Mouse (Mus musculus) lung, embryonic 15.5 days (tissue): ENCODE data around the gene Stn1. TPM values are rescaled to one million over a fixed set of nuclear protein-coding genes. Genes with fewer than 3 reads are reported as not detected.
A peak's percentile ranks its signal among the peaks of the same experiment; 100 is the strongest.

ENCODE experiments used
- ATAC-seq: fragments of 200-750 bp; cut with Nextera tagmentation; 2 replicates; pipeline ENCODE4 v1.8.0; 2017; ENCODE audit warnings: moderate number of reproducible peaks, borderline replicate concordance; ENCODE audit not compliant: low FRiP score, low TSS enrichment; ENCODE audit errors: extremely low read depth
- H3K27ac ChIP-seq: fragments of 300-500 bp; sonication (generic); 2 replicates; pipeline ENCODE4 v1.5.1; 2015; ENCODE audit warnings: moderate library complexity, mild to moderate bottlenecking, inconsistent platforms
- H3K27me3 ChIP-seq: fragments of 300-500 bp; sonication (generic); 2 replicates; pipeline ENCODE4 v1.6.1; 2015; ENCODE audit warnings: inconsistent platforms
- H3K36me3 ChIP-seq: fragments of 300-500 bp; sonication (generic); 2 replicates; pipeline ENCODE4 v1.6.1; 2015; ENCODE audit warnings: inconsistent platforms
- H3K4me1 ChIP-seq: fragments of 300-500 bp; sonication (generic); 2 replicates; pipeline ENCODE4 v1.6.1; 2015; ENCODE audit warnings: inconsistent platforms
- H3K4me2 ChIP-seq: fragments of 300-500 bp; sonication (generic); 2 replicates; pipeline ENCODE4 v1.6.1; 2015; ENCODE audit warnings: inconsistent platforms, mild to moderate bottlenecking, moderate library complexity
- H3K4me3 ChIP-seq: fragments of 300-500 bp; sonication (generic); 2 replicates; pipeline ENCODE4 v1.5.1; 2015; ENCODE audit warnings: mild to moderate bottlenecking, inconsistent platforms
- H3K9ac ChIP-seq: fragments of 300-500 bp; sonication (generic); 2 replicates; pipeline ENCODE4 v1.6.1; 2015; ENCODE audit warnings: inconsistent platforms
- H3K9me3 ChIP-seq: fragments of 300-500 bp; sonication (generic); 2 replicates; pipeline ENCODE4 v1.6.1; 2016; ENCODE audit warnings: inconsistent platforms
- WGBS: fragments of 180-500 bp; shearing (Covaris S2); methylation state at CpG from one replicate; pipeline ENCODE4 v1.1.7; 2015; 5-methylcytosine and 5-hydroxymethylcytosine counted together
- polyA plus RNA-seq: library from polyadenylated mRNA; unstranded; fragments of >200 nt; fragmentation: Nextera tagmentation; extraction: Ambion mirVana; gene quantifications from 2 replicates; pipeline ENCODE4 v1.2.1, GENCODE M21; 2015

Stn1 gene
- polyA plus RNA-seq, 1 experiment from 2014 or later: 55.9 TPM

- Histone ChIP-seq H3K27me3 (no peaks in the 10 kb centered on the region), H3K27ac (no peak overlapping the region), H3K9ac (no peak overlapping the region), H3K4me3 (no peak overlapping the region), H3K9me3 (no peaks in the 10 kb centered on the region), H3K36me3 (no peaks in the 10 kb centered on the region), H3K4me1 (peaks cover 20% of the 10 kb centered on the region), H3K4me2 (peak overlapping the region; percentile 37)
- ATAC-seq: no peak; the same call in 1 of the 2 replicates
- 42% methylated on average over 13 of the region's 13 CpGs for WGBS
Observed at GRCm38 (mm10) chr19:47563715-47564114, 26.4 kb upstream of the Stn1 start.

- ATAC-seq: no peak
Observed at GRCm38 (mm10) chr19:47561996-47562441, 24.7 kb upstream of the Stn1 start.

GRCm38 (mm10) chr19:47560544-47561161 lies 23.3 kb upstream of the Stn1 start:
- Histone ChIP-seq H3K4me1 (peaks cover 20% of the 10 kb centered on the region), H3K9me3 (no peaks in the 10 kb centered on the region), H3K27me3 (no peaks in the 10 kb centered on the region), H3K4me3 (no peak overlapping the region), H3K36me3 (no peaks in the 10 kb centered on the region), H3K27ac (no peak overlapping the region), H3K9ac (no peak overlapping the region), H3K4me2 (no peak overlapping the region)
- 70% methylated on average over 12 of the region's 12 CpGs for WGBS
- ATAC-seq: no peak

More at GRCm38 (mm10) chr19:47561996-47562441, 24.7 kb upstream of the Stn1 start:
- peaks cover 20% of the 10 kb centered on the region for H3K4me1 ChIP-seq
- H3K36me3 ChIP-seq: no peaks in the 10 kb centered on the region
- 50% methylated on average over 5 of the region's 5 CpGs for WGBS
- no peak overlapping the region for H3K27ac ChIP-seq
- H3K9me3 ChIP-seq: no peaks in the 10 kb centered on the region
- H3K4me2 ChIP-seq: no peak overlapping the region
- no peak overlapping the region for H3K9ac ChIP-seq
- no peaks in the 10 kb centered on the region for H3K27me3 ChIP-seq
- H3K4me3 ChIP-seq: no peak overlapping the region

GRCm38 (mm10) chr19:47559751-47560512 lies 22.6 kb upstream of the Stn1 start:
- H3K4me2 ChIP-seq: no peak overlapping the region
- H3K4me1 ChIP-seq: peaks cover 20% of the 10 kb centered on the region
- no peak for ATAC-seq
- H3K27ac ChIP-seq: no peak overlapping the region
- no peaks in the 10 kb centered on the region for H3K36me3 ChIP-seq
- no peak overlapping the region for H3K9ac ChIP-seq
- H3K4me3 ChIP-seq: no peak overlapping the region
- WGBS: 43% methylated on average over 14 of the region's 14 CpGs
- H3K27me3 ChIP-seq: no peaks in the 10 kb centered on the region
- no peaks in the 10 kb centered on the region for H3K9me3 ChIP-seq

- Histone ChIP-seq H3K36me3 (no peaks in the 10 kb centered on the region), H3K27me3 (no peaks in the 10 kb centered on the region), H3K4me2 (no peak overlapping the region), H3K27ac (no peak overlapping the region), H3K9ac (no peak overlapping the region), H3K4me1 (peaks cover 20% of the 10 kb centered on the region), H3K4me3 (no peak overlapping the region), H3K9me3 (no peaks in the 10 kb centered on the region)
- 77% methylated on average over 5 of the region's 5 CpGs for WGBS
- no peak for ATAC-seq
Observed at GRCm38 (mm10) chr19:47559145-47559544, 21.8 kb upstream of the Stn1 start.

- Histone ChIP-seq H3K36me3 (no peaks in the 10 kb centered on the region), H3K27ac (no peak overlapping the region), H3K4me2 (no peak overlapping the region), H3K4me1 (no peaks in the 10 kb centered on the region), H3K9ac (no peak overlapping the region), H3K27me3 (no peaks in the 10 kb centered on the region), H3K9me3 (no peaks in the 10 kb centered on the region), H3K4me3 (no peak overlapping the region)
- no peak for ATAC-seq
- 83% methylated on average over 4 of the region's 4 CpGs for WGBS
Observed at GRCm38 (mm10) chr19:47549584-47549983, 12.3 kb upstream of the Stn1 start.

GRCm38 (mm10) chr19:47549174-47549573 lies 11.9 kb upstream of the Stn1 start:
- Histone ChIP-seq H3K4me1 (no peaks in the 10 kb centered on the region), H3K27ac (no peak overlapping the region), H3K9ac (no peak overlapping the region), H3K36me3 (no peaks in the 10 kb centered on the region), H3K27me3 (no peaks in the 10 kb centered on the region), H3K4me3 (no peak overlapping the region), H3K9me3 (no peaks in the 10 kb centered on the region), H3K4me2 (no peak overlapping the region)
- no peak for ATAC-seq
- WGBS: 81% methylated on average over 9 of the region's 9 CpGs

- no peak overlapping the region for H3K4me3 ChIP-seq
- no peaks in the 10 kb centered on the region for H3K36me3 ChIP-seq
- no peak overlapping the region for H3K9ac ChIP-seq
- H3K4me1 ChIP-seq: no peaks in the 10 kb centered on the region
- no peak overlapping the region for H3K27ac ChIP-seq
- H3K27me3 ChIP-seq: no peaks in the 10 kb centered on the region
- no peak overlapping the region for H3K4me2 ChIP-seq
- H3K9me3 ChIP-seq: no peaks in the 10 kb centered on the region
- 81% methylated on average over 11 of the region's 11 CpGs for WGBS
- ATAC-seq: no peak
Observed at GRCm38 (mm10) chr19:47548432-47549076, 11.2 kb upstream of the Stn1 start.

- Histone ChIP-seq H3K27ac (no peak overlapping the region), H3K4me3 (no peak overlapping the region), H3K9ac (no peak overlapping the region), H3K4me2 (no peak overlapping the region), H3K9me3 (no peaks in the 10 kb centered on the region), H3K4me1 (no peaks in the 10 kb centered on the region), H3K27me3 (no peaks in the 10 kb centered on the region), H3K36me3 (no peaks in the 10 kb centered on the region)
- no peak for ATAC-seq
Observed at GRCm38 (mm10) chr19:47545528-47545927, 8.2 kb upstream of the Stn1 start.

GRCm38 (mm10) chr19:47545055-47545454 lies 7.7 kb upstream of the Stn1 start:
- Histone ChIP-seq H3K27me3 (no peaks in the 10 kb centered on the region), H3K4me3 (no peak overlapping the region), H3K4me2 (no peak overlapping the region), H3K27ac (no peak overlapping the region), H3K4me1 (no peaks in the 10 kb centered on the region), H3K9ac (no peak overlapping the region), H3K36me3 (no peaks in the 10 kb centered on the region), H3K9me3 (no peaks in the 10 kb centered on the region)
- no peak for ATAC-seq
- 61% methylated on average over 3 of the region's 3 CpGs for WGBS

- H3K4me2 ChIP-seq: no peak overlapping the region
- WGBS: 68% methylated on average over 7 of the region's 7 CpGs
- H3K9ac ChIP-seq: no peak overlapping the region
- no peak overlapping the region for H3K4me3 ChIP-seq
- H3K9me3 ChIP-seq: no peaks in the 10 kb centered on the region
- H3K27me3 ChIP-seq: no peaks in the 10 kb centered on the region
- no peaks in the 10 kb centered on the region for H3K36me3 ChIP-seq
- H3K27ac ChIP-seq: no peak overlapping the region
- H3K4me1 ChIP-seq: peaks cover 18% of the 10 kb centered on the region
- no peak for ATAC-seq
Observed at GRCm38 (mm10) chr19:47542441-47542840, 5.1 kb upstream of the Stn1 start.

- Histone ChIP-seq H3K36me3 (no peaks in the 10 kb centered on the region), H3K9ac (no peak overlapping the region), H3K9me3 (no peaks in the 10 kb centered on the region), H3K4me3 (no peak overlapping the region), H3K4me1 (peaks cover 34% of the 10 kb centered on the region), H3K27ac (peak overlapping the region; percentile 94), H3K27me3 (no peaks in the 10 kb centered on the region), H3K4me2 (peak overlapping the region; percentile 79; the same call in 1 of the 2 replicates)
- peak; percentile 29; the same call in 1 of the 2 replicates for ATAC-seq
- 10% methylated on average over 6 of the region's 6 CpGs for WGBS
Observed at GRCm38 (mm10) chr19:47538801-47539200, 1.5 kb upstream of the Stn1 start.
